Mouse (Mus musculus) C2C12 (cell line): ENCODE measurements around the gene Tmem82.

ENCODE experiments used
- CEBPB ChIP-seq: IDR thresholded peaks from one replicate; pipeline ENCODE4 v1.6.1; 2011; ENCODE audit warnings: low read depth, mild to moderate bottlenecking, control low read depth, moderate library complexity
- CTCF ChIP-seq: IDR thresholded peaks from one replicate; pipeline ENCODE4 v1.5.1; 2011; ENCODE audit not compliant: control insufficient read depth, insufficient read depth, insufficient read length
- FOSL1 ChIP-seq: IDR thresholded peaks from one replicate; pipeline ENCODE4 v1.8.0; 2011; ENCODE audit warnings: mild to moderate bottlenecking, low read length; ENCODE audit not compliant: poor library complexity, insufficient read depth, severe bottlenecking
- MAX ChIP-seq: IDR thresholded peaks from one replicate; pipeline ENCODE4 v1.6.1; 2011; ENCODE audit warnings: mild to moderate bottlenecking, control low read depth
- MYOD1 ChIP-seq: IDR thresholded peaks from one replicate; pipeline ENCODE4 v1.6.1; 2011; ENCODE audit warnings: low read depth; ENCODE audit not compliant: control insufficient read depth, insufficient read length
- MYOG ChIP-seq: IDR thresholded peaks from one replicate; pipeline ENCODE4 v1.6.1; 2011; ENCODE audit not compliant: control insufficient read depth, insufficient read length; ENCODE audit errors: extremely low read depth
- USF1 ChIP-seq: IDR thresholded peaks from one replicate; pipeline ENCODE4 v1.6.1; 2011; ENCODE audit warnings: low read depth, mild to moderate bottlenecking, control low read depth, moderate library complexity

- TF ChIP-seq MAX (no peak), FOSL1 (no peak), CTCF (no peak), CEBPB (no peak), MYOD1 (no peak), USF1 (no peak), MYOG (no peak)
Measured at GRCm38 (mm10) chr4:141643118-141643855, 24.9 kb upstream of the Tmem82 start.
